Mouse (Mus musculus): ENCODE results near the gene Pla2g4b. TPM values are rescaled to one million over a fixed set of nuclear protein-coding genes. Genes with fewer than 3 reads are reported as not detected.

The Pla2g4b gene
- total and polyA plus RNA-seq, 3 experiments: 0.90 to 2.7 (median 2.5) TPM

- Histone ChIP-seq H3K27ac (ENCODE audit: insufficient read depth, low read depth) (no peak overlapping the region), H3K9me3 (replicated peaks; ENCODE audit: low read length) (no peaks in the 10 kb centered on the region), H3K27me3 (replicated peaks) (no peaks in the 10 kb centered on the region), H3K4me2 (ENCODE audit: insufficient read depth, low read depth, poor library complexity, severe bottlenecking) (no peak overlapping the region), H3K4me3 (replicated peaks in 1 of 3; ENCODE audit: low read depth in 2 of 3, low read length in 2 of 3, poor library complexity in 1 of 3) (no peak overlapping the region), H3K79me2 (replicated peaks; ENCODE audit: control insufficient read depth, extremely low read depth, insufficient read depth, poor library complexity, severe bottlenecking) (no peaks in the 10 kb centered on the region), H3K9ac (ENCODE audit: insufficient read depth, low read depth) (no peak overlapping the region), H3K36me3 (replicated peaks in 1 of 2; ENCODE audit: control insufficient read depth in 1 of 2, insufficient read depth in 1 of 2, low read length in 1 of 2) (peaks cover 0 to 7% of the 10 kb centered on the region in 2 experiments), H3K4me1 (ENCODE audit: control insufficient read depth in 1 of 2, insufficient read depth in 2 of 2) (peaks cover 5 to 19% of the 10 kb centered on the region in 2 experiments; a peak in 3 of 4 replicates)
- dilution Hi-C loops (cut with MboI; ENCODE audit: extremely low pct_ligation_motif_present, extremely low pct_unique_long_range_greater_than_20kb, low sequenced_read_pairs): no loop called here
- DNase-seq (ENCODE audit: extremely low read depth): no peak
- TF ChIP-seq JUND (conservative IDR thresholded peaks at IDR 0.05; ENCODE audit: low read depth, low read length): no peak
- TF ChIP-seq USF1 (IDR thresholded peaks at IDR 0.05; ENCODE audit: low read depth, low read length): no peak
- no peak for TF ChIP-seq EP300 (IDR thresholded peaks at IDR 0.05; ENCODE audit: low read length)
- no peak for TF ChIP-seq MAX (IDR thresholded peaks at IDR 0.05; ENCODE audit: low read length)
- TF ChIP-seq JUN (IDR thresholded peaks at IDR 0.05; ENCODE audit: insufficient read depth, low read depth, low read length): no peak
- no peak for TF ChIP-seq ZC3H11A (IDR thresholded peaks at IDR 0.05; ENCODE audit: low read depth, low read length)
- no peak for TF ChIP-seq RCOR1 (conservative IDR thresholded peaks at IDR 0.05; ENCODE audit: low read depth, low read length)
- no peak for TF ChIP-seq CTCF (conservative IDR thresholded peaks at IDR 0.05 in 1 of 2, IDR thresholded peaks at IDR 0.05 in 1 of 2; ENCODE audit: low read depth in 2 of 2, low read length in 2 of 2)
- no peak for TF ChIP-seq UBTF (IDR thresholded peaks at IDR 0.05; ENCODE audit: low read depth, low read length)
- TF ChIP-seq IRF4 (IDR thresholded peaks at IDR 0.05; ENCODE audit: low read depth, low read length): no peak
- TF ChIP-seq ZNF384 (IDR thresholded peaks at IDR 0.05; ENCODE audit: low read depth, low read length): no peak
- no peak for TF ChIP-seq MXI1 (IDR thresholded peaks at IDR 0.05; ENCODE audit: low read depth, low read length)
- no peak for TF ChIP-seq ETS1 (conservative IDR thresholded peaks at IDR 0.05; ENCODE audit: low read depth, low read length)
- TF ChIP-seq MYC (IDR thresholded peaks at IDR 0.05; ENCODE audit: low read depth, low read length): no peak
- no peak for TF ChIP-seq BHLHE40 (IDR thresholded peaks at IDR 0.05; ENCODE audit: low read depth, low read length)
- TF ChIP-seq POLR2AphosphoS2 (IDR thresholded peaks at IDR 0.05; ENCODE audit: low read depth, low read length): no peak
- no peak for TF ChIP-seq E2F4 (IDR thresholded peaks at IDR 0.05; ENCODE audit: insufficient replicate concordance, low read depth, low read length)
- TF ChIP-seq MAFK (IDR thresholded peaks at IDR 0.05; ENCODE audit: insufficient replicate concordance, low read length): no peak
- TF ChIP-seq MAZ (IDR thresholded peaks at IDR 0.05; ENCODE audit: low read depth, low read length): no peak
- in situ Hi-C loops (cut with MboI; ENCODE audit: low pct_ligation_motif_present, low pct_unique_long_range_greater_than_20kb, low sequenced_read_pairs): no loop called here
Measured at GRCm38 (mm10) chr2:119988952-119989351, 44.3 kb upstream of the Pla2g4b start.

DNA sequence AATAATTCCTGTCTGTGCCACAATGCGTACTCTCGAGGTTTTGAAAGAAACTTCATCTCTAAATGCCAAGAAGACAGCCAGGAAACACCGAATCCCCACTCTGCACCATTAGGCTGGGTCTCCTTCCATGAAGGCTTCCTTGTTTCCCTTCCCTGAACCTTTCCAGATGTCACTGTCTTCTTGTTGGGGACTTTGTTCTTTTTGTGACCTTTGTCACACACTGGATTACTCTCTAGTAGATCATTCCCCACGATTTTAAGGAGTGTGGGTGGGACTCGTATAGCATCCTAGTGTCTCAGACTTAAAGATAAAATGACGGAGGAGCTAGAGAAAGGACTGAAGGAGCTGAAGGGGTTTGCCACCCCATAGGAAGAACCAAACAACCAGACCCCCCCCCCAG lies 42.3 kb upstream of the Pla2g4b start:
- Histone ChIP-seq H3K36me3 (replicated peaks in 1 of 2; ENCODE audit: control insufficient read depth in 1 of 2, insufficient read depth in 1 of 2, low read length in 1 of 2) (peaks cover 0 to 7% of the 10 kb centered on the region in 2 experiments), H3K9ac (ENCODE audit: insufficient read depth, low read depth) (no peak overlapping the region), H3K27me3 (replicated peaks) (no peaks in the 10 kb centered on the region), H3K79me2 (replicated peaks; ENCODE audit: control insufficient read depth, extremely low read depth, insufficient read depth, poor library complexity, severe bottlenecking) (no peaks in the 10 kb centered on the region), H3K27ac (ENCODE audit: insufficient read depth, low read depth) (no peak overlapping the region), H3K4me2 (ENCODE audit: insufficient read depth, low read depth, poor library complexity, severe bottlenecking) (no peak overlapping the region), H3K9me3 (replicated peaks; ENCODE audit: low read length) (no peaks in the 10 kb centered on the region), H3K4me1 (ENCODE audit: control insufficient read depth in 1 of 2, insufficient read depth in 2 of 2) (peaks cover 13 to 38% of the 10 kb centered on the region in 2 experiments), H3K4me3 (replicated peaks in 1 of 3; ENCODE audit: low read depth in 2 of 3, low read length in 2 of 3, poor library complexity in 1 of 3) (no peak overlapping the region)
- dilution Hi-C loops (cut with MboI; ENCODE audit: extremely low pct_ligation_motif_present, extremely low pct_unique_long_range_greater_than_20kb, low sequenced_read_pairs) (no loop called here), in situ Hi-C loops (cut with MboI; ENCODE audit: low pct_ligation_motif_present, low pct_unique_long_range_greater_than_20kb, low sequenced_read_pairs) (no loop called here)
- DNase-seq (ENCODE audit: extremely low read depth): no peak
- TF ChIP-seq ZC3H11A (IDR thresholded peaks at IDR 0.05; ENCODE audit: low read depth, low read length): no peak
- no peak for TF ChIP-seq CHD2 (IDR thresholded peaks at IDR 0.05; ENCODE audit: low read length)
- TF ChIP-seq EP300 (IDR thresholded peaks at IDR 0.05; ENCODE audit: low read length): no peak
- no peak for TF ChIP-seq POLR2AphosphoS2 (IDR thresholded peaks at IDR 0.05; ENCODE audit: low read depth, low read length)
- TF ChIP-seq UBTF (IDR thresholded peaks at IDR 0.05; ENCODE audit: low read depth, low read length): no peak
- TF ChIP-seq SMC3 (IDR thresholded peaks at IDR 0.05; ENCODE audit: low read depth, low read length): no peak
- no peak for TF ChIP-seq MEF2A (IDR thresholded peaks at IDR 0.05; ENCODE audit: borderline replicate concordance, low read depth, low read length)
- TF ChIP-seq MYC (IDR thresholded peaks at IDR 0.05; ENCODE audit: low read depth, low read length): no peak
- TF ChIP-seq MXI1 (IDR thresholded peaks at IDR 0.05; ENCODE audit: low read depth, low read length): no peak
- TF ChIP-seq MAZ (IDR thresholded peaks at IDR 0.05; ENCODE audit: low read depth, low read length): no peak
- no peak for TF ChIP-seq USF1 (IDR thresholded peaks at IDR 0.05; ENCODE audit: low read depth, low read length)
- TF ChIP-seq TBP (conservative IDR thresholded peaks at IDR 0.05; ENCODE audit: low read depth, low read length): no peak
- no peak for TF ChIP-seq JUND (conservative IDR thresholded peaks at IDR 0.05; ENCODE audit: low read depth, low read length)
- TF ChIP-seq IRF4 (IDR thresholded peaks at IDR 0.05; ENCODE audit: low read depth, low read length): no peak
- TF ChIP-seq KAT2A (IDR thresholded peaks at IDR 0.05; ENCODE audit: insufficient replicate concordance, low read length): no peak
- no peak for TF ChIP-seq CTCF (conservative IDR thresholded peaks at IDR 0.05 in 1 of 2, IDR thresholded peaks at IDR 0.05 in 1 of 2; ENCODE audit: low read depth in 2 of 2, low read length in 2 of 2)

All from CH12.LX (cell line).